Mouse (Mus musculus) brain, embryonic 14.5 days (tissue): Measurements from ENCODE around the gene Prf1.

Experiments
- CTCF ChIP-seq: fragments of 200-500 bp; IDR thresholded peaks from 2 replicates; pipeline ENCODE4 v1.5.1; 2012; ENCODE audit warnings: inconsistent platforms, mild to moderate bottlenecking, moderate library complexity, borderline replicate concordance; ENCODE audit not compliant: insufficient read depth, insufficient read length; ENCODE audit errors: extremely low read depth
- POLR2A ChIP-seq: fragments of 200-500 bp; IDR thresholded peaks from 2 replicates; pipeline ENCODE4 v1.6.1; 2012; ENCODE audit warnings: mild to moderate bottlenecking, inconsistent platforms, borderline replicate concordance; ENCODE audit not compliant: poor library complexity, insufficient read depth, insufficient read length, severe bottlenecking; ENCODE audit errors: extremely low read depth

DNA sequence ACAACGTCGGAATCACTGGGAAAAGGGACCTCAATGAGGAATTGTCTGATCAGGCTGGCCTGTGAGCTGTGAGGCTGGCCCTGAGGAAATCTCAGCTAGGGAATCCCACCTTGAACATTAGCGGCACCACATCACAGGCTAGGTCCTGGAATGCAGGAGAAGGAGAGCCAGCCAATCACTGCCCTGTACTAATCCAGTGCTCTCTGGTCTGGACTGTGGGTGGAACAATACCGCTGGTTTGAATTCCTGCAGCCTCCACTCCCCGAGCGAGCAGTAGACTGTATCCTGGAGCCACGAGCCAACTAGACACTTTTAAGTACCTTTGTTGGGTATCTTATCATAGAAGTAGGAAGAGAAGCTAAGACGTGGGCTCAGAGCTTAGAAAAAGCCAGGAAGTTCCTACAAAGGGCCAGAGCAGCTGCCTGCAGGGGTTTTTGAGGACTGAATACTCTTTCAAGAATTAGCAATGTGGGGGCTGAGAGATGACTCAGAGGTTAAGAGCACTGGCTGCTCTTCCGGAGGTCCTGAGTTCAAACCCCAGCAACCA lies 28.2 kb downstream of the Prf1 start:
- TF ChIP-seq CTCF (no peak), POLR2A (no peak)
